10 mouse cellular contexts compared by ENCODE assay signal in the genomic region with DNA sequence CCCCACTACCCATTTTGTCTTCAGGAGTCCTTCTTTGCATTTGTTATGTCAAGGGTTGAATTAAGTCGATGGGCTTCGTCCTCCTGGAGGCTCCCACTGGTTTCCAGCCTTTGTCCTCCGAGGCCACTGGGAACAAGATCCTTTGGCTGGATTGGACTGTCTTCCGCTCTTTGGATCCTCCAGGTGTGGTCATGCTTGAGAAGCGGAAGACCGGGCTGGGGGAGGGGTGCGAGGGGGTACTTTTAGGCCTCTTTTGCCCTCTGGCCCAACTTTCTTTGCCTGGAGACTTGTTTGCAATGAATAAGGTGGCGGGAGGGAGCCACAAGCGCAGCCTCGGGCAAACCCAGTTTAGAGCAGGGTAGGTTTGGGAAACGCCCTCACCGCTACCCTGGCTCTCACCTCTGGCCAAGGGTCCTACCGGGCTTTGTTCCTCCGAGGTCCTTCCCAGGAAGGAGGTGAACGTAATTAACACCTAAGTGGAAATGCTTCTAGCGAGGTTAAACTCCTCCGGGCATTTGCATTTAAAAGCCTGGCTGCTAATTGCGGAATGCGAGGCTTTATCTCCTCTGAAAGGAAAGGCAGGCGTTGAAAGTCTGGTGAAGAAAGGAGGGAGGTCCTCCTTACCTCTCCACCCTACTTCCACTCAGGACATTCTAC.
DNase-seq lines count a peak whose midpoint lies in the region; ATAC-seq lines count a peak whose summit lies in the region.
"Had no signal": no experiment of that assay in that cellular context is flagged by ENCODE, and none has a peak within 500 bp of the region (broad histone marks: within the 10 kb centered on the region; RNA-seq: fewer than 3 reads in every experiment).

No protein-coding gene starts in this region.

- H3K36me3 ChIP-seq in heart, embryonic 12.5 days: no peaks in the 10 kb centered on the region
- H3K36me3 ChIP-seq in forebrain, embryonic 13.5 days (ENCODE audit: poor library complexity, severe bottlenecking): no peaks in the 10 kb centered on the region
- no peaks in the 10 kb centered on the region for H3K36me3 ChIP-seq in midbrain, embryonic 16.5 days (ENCODE audit: control insufficient read depth, insufficient read depth, low read length)

- no peak overlapping the region for H3K27ac ChIP-seq in heart, embryonic 12.5 days (ENCODE audit: poor library complexity, severe bottlenecking)
- no peak overlapping the region for H3K27ac ChIP-seq in forebrain, embryonic 13.5 days
- no peak overlapping the region for H3K27ac ChIP-seq in midbrain, embryonic 16.5 days (ENCODE audit: low read length)

- peak overlapping the region; percentile 30 for H3K4me3 ChIP-seq in heart, embryonic 12.5 days
- peak overlapping the region; percentile 14 for H3K4me3 ChIP-seq in forebrain, embryonic 13.5 days
- peak overlapping the region; percentile 19; the same call in 1 of the 2 replicates for H3K4me3 ChIP-seq in midbrain, embryonic 16.5 days (ENCODE audit: low read depth, low read length)

- no peak for DNase-seq in heart, postnatal 25 days (ENCODE audit: low spot score)
- peak; percentile 55 for DNase-seq in kidney, adult 9 months
- no peak for DNase-seq in left cerebral cortex, postnatal 10 days (ENCODE audit: extremely low spot score in 1 of 2, low spot score in 2 of 2)
- DNase-seq in layer of hippocampus, postnatal 10 days (ENCODE audit: low spot score in 2 of 2): no peak
- DNase-seq in layer of hippocampus, adult 8-10 months (ENCODE audit: low spot score in 2 of 2): no peak
- DNase-seq: adrenal gland, postnatal 36 days; B cell, adult 2 months had no signal

- whole genome bisulfite sequencing in heart, embryonic 12.5 days: 6% methylated on average over 20 of the region's 20 CpGs
- 2% methylated on average over 20 of the region's 20 CpGs for WGBS in forebrain, embryonic 13.5 days
- under 1% methylated on average over 20 of the region's 20 CpGs for WGBS in midbrain, embryonic 16.5 days

- no peaks in the 10 kb centered on the region for H3K9me3 ChIP-seq in heart, embryonic 12.5 days (replicated peaks)
- H3K9me3 ChIP-seq in forebrain, embryonic 13.5 days (replicated peaks): no peaks in the 10 kb centered on the region
- no peaks in the 10 kb centered on the region for H3K9me3 ChIP-seq in midbrain, embryonic 16.5 days (replicated peaks; ENCODE audit: control insufficient read depth, low read length, poor library complexity, severe bottlenecking)

- H3K4me2 ChIP-seq in heart, embryonic 12.5 days: peak overlapping the region; percentile 64
- peak overlapping the region; percentile 45 for H3K4me2 ChIP-seq in forebrain, embryonic 13.5 days
- peak overlapping the region; percentile 42 for H3K4me2 ChIP-seq in midbrain, embryonic 16.5 days (ENCODE audit: low read length)

- no peak for ATAC-seq in heart, embryonic 12.5 days (ENCODE audit: insufficient number of reproducible peaks, low FRiP score)
- ATAC-seq in forebrain, embryonic 13.5 days: no peak
- ATAC-seq in midbrain, embryonic 16.5 days: no peak

- peaks cover 10% of the 10 kb centered on the region for H3K4me1 ChIP-seq in heart, embryonic 12.5 days (replicated peaks)
- peaks cover 18% of the 10 kb centered on the region for H3K4me1 ChIP-seq in forebrain, embryonic 13.5 days
- H3K4me1 ChIP-seq in midbrain, embryonic 16.5 days (ENCODE audit: control insufficient read depth, insufficient read depth, low read length): peaks cover 3% of the 10 kb centered on the region

- intact Hi-C loops in heart, postnatal 25 days (cut with DNase I): no loop called here
- intact Hi-C loops in left cerebral cortex, postnatal 10 days (cut with DNase I): no loop called here

- H3K27me3 ChIP-seq in heart, embryonic 12.5 days (replicated peaks): peaks cover 46% of the 10 kb centered on the region
- H3K27me3 ChIP-seq in forebrain, embryonic 13.5 days: peaks cover 86% of the 10 kb centered on the region
- peaks cover 46% of the 10 kb centered on the region for H3K27me3 ChIP-seq in midbrain, embryonic 16.5 days (ENCODE audit: control insufficient read depth, insufficient read depth, low read depth, low read length)

- H3K9ac ChIP-seq in heart, embryonic 12.5 days: peak overlapping the region; percentile 27; the same call in 1 of the 2 replicates
- no peak overlapping the region; the same call in 1 of the 2 replicates for H3K9ac ChIP-seq in forebrain, embryonic 13.5 days
- no peak overlapping the region for H3K9ac ChIP-seq in midbrain, embryonic 16.5 days (ENCODE audit: low read depth, low read length)
